Mouse (Mus musculus) left cerebral cortex, adult 9 months (tissue): Measurements from ENCODE around the gene Nrgn.

Experiments used
- DNase-seq, 2 experiments: peaks; one replicate each; pipeline ENCODE4 v3.0.0; 2022; ENCODE audit warnings: low spot score in 2 of 2

Gene Nrgn

DNA sequence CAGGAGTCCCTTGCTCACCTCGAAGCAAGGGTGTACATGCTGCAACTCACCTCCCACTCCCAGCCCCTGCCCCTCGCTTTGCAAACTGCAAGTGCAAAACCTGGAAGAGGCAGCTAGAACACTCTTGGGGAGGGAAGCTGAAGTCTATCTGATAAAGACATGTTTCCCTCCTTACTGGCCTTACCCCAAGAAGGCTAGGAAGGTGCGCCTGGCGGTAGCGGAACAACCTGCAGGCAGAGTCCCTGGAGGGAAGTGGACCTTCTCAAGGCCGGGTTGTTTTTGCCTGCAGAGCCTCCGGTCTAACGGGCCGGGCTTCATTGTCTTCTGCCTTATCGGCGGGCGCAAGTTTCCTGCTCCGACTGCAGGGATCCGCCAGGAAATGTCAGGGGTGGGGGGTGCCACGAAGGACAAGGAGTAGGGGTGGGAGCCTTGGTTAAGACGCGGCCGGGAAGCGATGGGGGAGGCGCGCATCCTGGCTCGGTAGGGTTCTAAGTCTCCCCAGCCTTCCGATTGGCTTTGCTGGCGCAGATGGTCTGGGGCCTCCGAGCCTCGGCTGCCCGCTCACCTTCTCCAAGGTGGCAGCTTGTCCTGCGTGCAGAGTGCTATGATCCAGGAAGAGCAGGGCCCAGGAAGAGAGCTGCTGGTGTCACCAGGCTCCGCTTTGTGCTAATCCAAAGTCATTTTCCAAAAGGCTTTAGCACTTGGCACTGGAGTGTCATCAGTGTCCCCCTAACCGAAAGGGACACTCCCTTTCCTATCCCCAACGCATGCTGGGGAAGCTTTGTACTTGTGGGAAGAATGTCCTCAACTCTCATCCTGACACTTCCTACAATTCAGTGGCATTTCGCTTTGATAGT lies 22.4 kb downstream of the Nrgn start:
- no peak for DNase-seq

DNA sequence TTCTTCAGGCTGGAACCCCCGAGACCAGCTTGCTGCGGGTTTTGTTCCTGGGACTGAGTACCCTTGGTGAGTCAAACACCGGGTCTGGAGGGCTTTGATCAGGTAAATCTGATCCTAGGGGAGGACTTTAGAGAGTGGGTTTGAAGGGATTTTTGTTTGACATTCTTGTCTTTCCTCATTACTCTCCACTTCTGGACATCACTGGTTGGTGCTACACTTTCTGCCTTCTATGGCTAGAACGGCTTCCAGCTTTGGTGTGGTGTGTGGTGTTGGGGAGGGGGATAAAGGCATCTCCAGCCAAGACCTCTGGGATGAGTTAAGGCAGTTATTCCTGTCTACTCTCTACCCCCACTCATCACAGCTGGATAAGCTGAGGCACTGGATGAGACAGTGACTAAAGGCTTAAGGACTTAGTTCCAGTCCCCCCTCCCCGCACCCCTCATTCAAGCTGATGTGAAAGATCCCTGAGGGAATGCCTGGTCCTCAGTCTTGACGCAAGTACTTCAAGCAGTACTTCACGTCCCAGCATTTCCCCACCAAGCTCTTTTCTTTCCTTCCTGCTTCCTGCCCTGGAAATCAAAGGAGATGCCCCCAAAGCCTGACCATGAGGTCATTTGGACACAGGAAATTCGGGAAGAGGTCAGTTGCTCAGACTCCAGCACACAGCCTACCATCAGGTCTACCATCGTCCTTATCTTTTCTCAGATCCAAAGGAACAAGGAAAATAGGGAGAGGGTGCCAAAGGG lies 24.3 kb downstream of the Nrgn start:
- DNase-seq = no peak

DNA sequence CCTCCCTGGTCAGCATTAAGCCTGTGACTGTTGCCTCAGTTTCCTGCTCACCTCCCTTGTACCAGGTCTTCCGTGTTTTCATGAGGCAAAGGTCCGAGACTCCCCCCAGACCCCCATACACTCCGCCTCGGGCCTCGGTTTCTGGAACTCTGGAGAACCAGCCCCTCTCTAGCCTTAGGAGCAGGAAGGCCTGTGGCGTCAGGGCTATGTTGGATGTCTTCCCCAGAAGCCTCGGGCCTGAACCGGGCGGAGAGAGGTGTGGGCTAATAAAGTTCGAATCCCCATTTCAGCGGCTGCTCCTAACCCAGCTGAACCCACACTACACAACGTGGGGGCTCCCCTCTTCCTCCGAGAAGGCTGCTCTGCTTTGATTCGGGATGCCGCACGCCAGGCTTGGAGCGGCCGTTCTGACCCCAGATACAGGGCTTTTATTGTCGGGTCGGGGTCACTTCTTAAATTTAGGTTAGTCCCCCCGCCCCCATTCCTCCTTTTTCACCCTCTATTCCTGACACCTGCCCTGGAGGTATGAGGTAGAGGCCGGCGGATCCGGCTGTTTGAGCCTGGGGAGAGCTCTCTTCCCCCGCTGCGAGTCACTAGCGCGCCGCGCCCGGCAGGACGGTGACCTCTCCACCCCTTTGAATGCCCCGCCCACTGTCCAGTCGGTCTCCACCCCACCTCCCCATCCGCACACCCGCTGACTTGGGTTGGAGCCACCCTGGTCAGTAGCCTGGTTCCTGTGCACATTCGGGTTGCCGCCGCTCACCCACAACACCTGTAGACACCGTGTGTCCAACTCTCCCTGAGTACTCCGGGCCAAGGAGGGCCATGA lies 25.1 kb downstream of the Nrgn start, which contains the start of gene Esam:
Esam (plus strand) TSS at position 683 of the 829 bp plus-strand sequence.
- no peak for DNase-seq

DNA sequence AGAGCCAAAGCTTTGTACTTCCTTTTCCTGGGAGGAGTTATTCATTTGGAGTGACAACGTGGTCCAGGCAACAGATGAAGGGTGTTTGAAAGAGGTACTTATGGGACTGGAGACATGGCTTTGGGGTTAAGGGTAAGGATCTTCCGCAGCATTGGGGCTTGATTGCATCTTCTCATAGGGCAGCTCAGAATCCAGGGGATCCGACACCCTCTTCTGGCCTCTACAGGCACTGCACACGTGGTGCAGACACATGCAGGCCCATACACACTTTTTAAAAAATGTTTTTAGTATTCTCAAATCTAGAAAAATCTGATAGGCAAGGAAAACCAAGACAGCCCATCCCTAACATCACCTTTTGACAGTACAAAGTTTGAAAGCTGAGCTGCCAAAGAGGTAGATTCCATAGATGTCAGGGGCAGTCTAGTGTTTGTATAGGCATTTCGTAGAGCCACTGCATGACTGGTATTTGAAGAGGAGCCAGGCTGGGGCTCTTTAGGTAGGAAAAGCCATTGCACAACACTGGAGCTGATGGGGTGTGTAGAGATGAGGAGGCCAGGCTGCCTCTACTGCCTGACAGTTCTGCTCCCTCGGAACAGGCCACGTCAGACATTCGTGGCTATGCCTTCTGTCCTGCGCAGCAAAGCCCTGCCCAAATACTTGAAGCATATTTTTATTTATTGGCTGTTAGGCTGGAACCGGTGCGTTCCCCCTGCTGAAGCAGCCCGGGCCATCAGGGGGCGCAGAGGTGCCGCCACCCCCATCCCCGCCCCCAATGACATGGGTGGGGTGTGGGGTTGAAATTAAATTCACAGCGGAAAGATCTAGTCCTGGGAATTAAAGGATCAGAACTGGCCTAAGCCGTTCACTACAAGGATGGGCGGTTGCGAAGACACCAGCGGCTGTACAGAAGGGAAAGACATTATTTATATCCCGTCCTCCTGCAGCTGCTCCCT lies 26.0 kb downstream of the Nrgn start:
- no peak for DNase-seq

DNA sequence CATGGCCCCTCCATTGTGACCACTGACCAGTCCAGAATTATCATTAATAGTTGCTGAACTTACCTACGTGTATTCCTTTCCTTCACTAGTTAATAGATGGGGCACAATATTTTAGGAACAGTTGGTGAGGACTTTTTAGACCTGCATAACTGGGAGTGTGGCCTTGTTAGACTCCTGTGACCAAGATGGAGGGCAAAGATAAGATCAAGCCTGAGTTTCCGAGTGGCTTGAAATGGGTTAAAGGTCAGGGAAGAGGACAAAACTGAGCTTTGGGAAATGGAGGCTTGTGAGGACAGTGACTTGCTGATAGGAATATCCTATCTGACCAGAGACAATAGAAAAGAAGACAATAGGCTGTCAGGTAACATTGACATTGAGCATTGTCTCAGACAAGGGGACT lies 27.2 kb downstream of the Nrgn start:
- no peak for DNase-seq

DNA sequence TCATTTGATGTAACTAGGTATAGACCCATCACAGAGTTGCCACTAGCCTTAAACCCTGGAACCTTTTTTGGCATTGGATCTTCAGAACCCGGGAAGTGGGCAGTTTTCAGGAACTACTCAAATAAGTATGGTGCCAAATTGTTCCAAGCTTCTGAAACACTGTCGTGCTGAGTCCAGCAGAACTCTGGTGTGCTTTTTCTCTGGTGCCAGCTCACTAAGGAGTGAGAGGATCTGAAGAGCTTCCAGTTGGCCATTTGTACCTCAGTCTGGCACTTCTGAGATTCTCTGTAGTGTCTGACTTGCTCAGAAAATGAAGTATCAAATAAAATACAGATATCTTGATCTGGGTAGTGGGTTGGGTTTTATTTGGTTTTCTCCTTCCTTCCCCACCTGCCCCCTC lies 32.7 kb downstream of the Nrgn start:
- DNase-seq = no peak

DNA sequence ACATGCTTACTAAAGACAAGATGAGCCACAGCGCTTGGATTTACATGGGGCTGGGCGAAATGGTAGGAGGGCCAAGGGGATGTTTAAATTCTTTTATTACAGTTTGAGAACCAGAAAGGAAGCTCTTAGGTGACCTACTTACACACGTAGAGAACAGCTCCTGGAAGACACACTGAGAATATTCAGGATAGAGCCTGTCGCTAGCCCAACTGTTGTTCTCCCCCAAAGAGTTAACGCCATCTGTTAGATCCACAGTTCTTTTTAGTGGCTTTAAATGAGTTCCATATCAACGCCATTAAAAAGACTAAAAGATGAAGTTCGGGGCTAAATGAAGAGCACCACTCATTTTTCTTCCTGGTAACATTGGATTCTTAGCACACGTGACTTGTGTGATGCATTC lies 33.7 kb downstream of the Nrgn start:
- no peak for DNase-seq

DNA sequence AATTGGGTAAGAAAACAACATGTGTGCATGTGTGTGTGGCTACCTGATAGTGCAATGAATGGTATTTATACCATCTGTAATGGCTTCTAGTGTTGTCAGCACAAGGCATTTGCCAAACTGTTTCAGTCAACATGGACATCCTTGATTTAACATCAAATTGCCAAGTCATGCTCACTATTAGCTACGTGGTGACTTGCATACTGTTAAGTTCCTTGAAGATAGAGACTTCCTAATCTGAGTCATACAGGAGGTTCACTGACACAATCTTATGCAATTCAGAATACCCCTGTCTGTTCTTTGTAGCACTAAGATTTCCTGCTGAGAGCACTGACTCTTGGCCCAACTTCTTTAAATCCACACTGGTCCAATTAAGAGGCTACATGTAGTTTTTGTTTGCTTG lies 35.2 kb downstream of the Nrgn start:
- DNase-seq = no peak

DNA sequence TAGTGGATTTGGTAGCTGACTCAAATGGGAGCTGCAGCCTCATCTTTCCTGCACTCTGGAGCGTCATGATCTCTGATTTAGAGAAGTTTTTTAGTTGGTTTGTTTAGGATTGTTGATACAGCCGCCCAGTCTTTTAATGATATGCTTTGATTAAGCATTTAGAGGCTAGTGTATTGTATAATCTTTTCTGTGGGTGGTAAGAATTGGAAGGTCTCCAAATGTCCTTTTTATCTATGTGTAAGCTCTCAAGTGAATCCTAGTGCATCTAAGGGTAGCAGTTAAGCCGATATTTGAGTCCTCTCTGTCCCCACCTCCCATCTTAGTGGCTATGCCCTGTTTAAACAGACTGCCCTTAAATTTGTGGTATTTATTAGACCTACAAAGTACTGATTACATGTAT lies 38.2 kb downstream of the Nrgn start:
- DNase-seq = no peak

DNA sequence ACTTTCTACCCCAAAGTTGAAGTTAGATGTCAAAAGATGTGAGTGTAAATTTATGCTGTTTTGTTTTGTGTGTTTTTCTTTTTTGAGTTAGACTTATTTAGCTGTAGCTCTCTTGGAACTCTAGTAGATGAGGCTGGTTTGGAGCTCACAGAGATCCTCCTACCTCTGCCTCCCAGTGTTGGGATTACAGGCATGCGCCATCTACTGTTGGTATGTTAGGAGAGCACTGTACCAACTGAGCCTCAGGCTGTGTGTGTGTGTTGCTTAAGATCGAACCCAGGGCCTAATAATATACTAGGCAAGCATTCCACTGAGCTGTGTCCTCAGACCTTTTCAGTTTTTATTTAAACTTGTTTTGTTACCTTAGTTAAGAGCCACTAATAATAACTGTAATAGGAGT lies 40.6 kb downstream of the Nrgn start:
- DNase-seq = no peak

DNA sequence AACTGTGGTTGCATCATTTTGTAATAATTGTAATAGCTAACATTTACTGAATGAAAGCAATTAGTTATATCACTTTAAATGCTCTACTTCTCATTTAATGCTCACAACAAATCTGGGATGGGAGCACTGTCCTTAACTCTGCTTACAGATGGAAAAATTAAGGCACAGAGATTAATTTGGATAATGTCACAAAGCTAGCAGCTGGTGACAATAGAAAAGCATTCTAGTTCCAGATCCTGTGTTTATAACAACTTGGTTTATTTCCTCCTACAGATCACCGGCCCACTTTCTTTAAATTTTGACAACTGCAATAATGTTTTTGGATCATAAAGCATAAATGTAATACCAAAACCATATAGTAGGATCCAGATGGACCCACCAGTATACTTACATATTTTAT lies 46.7 kb downstream of the Nrgn start:
- DNase-seq = no peak

DNA sequence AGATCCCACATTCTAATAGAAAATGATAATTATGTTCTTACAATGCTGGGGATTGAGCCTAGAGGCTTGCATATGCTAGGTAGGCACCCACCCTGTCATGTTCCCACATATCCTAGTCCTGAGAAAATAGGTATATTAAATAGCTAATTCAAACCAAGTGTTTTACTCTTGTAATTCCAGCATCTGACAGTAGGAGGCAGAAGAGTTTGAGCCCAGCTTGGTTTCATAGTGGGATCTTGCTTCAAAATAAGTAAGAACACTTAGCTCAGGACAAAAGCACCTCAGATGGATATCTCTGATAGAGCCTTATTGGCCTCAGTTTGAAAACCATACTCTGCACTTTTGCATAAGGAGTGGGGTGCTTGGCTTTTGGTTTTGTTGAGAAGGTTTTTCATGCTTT lies 48.4 kb downstream of the Nrgn start:
- no peak for DNase-seq

DNA sequence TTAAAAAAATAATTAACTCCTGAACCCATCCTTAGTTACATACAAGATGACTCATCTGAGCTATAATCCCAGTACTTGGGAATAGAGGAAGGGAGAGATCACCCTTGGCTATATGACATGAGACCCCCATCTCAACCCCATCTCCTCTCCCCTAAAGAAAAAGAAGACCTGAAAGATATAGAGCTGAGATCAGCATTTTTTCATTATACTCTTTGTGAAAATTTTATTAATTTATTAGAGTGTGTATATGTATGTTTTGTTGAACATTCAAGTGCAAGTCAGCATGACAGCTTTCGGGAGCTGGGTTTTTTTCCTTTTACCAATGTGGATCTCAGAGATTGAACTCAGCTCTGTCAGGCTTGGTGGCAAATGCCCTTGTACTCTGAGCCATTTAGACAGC lies 51.5 kb downstream of the Nrgn start:
- no peak for DNase-seq

DNA sequence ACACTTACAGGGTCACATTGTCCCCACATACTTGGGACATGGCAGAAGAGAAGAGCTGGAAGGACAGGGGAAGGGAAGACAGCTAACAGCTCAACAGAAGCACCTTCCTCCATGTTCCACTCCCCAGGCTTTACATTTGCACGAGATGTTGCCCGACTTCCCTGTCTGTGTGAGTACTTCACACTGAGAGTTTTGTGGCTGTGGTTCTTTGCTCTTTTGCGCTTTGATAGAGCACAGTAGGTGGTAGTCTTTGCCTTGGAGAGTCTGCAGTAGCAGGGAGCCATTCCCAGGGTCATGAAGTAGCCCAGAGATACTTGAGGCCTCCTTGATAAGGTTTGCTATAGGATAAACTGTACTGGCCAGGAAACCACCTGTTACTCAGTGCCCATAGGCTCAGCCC lies 52.5 kb downstream of the Nrgn start:
- DNase-seq = no peak

DNA sequence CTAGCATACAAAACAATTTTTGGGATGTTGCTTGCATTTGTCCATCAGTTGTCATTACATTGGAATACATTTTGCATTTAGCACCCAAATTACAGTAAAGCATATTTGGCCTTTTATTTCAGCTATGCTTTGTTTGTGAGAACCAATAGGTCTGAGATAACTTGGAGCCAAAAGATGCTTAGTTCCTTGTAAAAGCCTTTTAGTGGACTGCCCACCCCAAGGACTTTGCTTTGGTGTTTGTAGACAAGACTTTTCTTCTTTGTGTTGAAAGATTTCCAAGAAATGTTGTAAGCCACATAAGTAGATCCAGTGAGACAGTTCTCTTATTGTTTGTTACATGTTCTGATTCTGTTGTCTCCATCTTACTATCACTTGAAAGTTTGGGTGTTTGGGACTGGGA lies 56.4 kb downstream of the Nrgn start:
- DNase-seq = no peak

DNA sequence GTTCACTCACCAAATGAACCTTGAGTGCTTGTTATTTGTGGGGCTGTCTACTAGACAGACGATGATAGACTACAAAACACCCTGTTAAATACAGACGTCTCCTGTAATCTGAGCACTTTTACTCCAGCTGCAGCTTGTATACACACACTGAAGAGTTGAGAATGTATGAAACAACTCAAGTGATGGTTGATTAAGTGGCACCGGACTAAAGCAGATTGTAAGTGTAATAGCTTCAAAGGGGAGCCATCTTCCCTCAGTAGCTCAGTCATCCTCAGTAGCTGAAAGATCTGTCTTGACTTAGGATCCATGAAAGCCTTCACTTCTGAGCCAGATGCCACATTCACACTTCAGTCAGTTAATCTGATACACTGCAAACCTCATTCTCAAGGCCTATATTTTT lies 56.9 kb downstream of the Nrgn start:
- DNase-seq = no peak
